Mouse (Mus musculus): ENCODE data around the gene Olfr1353. TPM values are rescaled to one million over a fixed set of nuclear protein-coding genes. Genes with fewer than 3 reads are reported as not detected.
"Not testable (repeated sequence)": the region's sequence is repeated elsewhere in the genome, so short reads cannot be mapped to it uniquely, and the experiment has no call there.

The Olfr1353 gene
- total RNA-seq (2012; rRNA removed): not detected in 2 replicates

GRCm38 (mm10) chr10:78963009-78963408 is at the start of gene Olfr1353:
Gene Olfr1353 (plus strand): TSS chr10:78963309.
- H3K27ac ChIP-seq (ENCODE audit: insufficient read depth, low read depth, low read length, poor library complexity, severe bottlenecking); H3K4me3 ChIP-seq (ENCODE audit: insufficient read depth in 1 of 2, low read depth in 1 of 2, low read length in 2 of 2, poor library complexity in 1 of 2, severe bottlenecking in 1 of 2); H3K4me1 ChIP-seq (ENCODE audit: control insufficient read depth in 2 of 2, insufficient read depth in 2 of 2, low read length in 2 of 2, poor library complexity in 1 of 2); H3K9me3 ChIP-seq (ENCODE audit: control insufficient read depth, insufficient read depth, low read depth, low read length); DNase-seq (ENCODE audit: low read depth, low spot score); in situ Hi-C loops (cut with MboI; ENCODE audit: low sequenced_read_pairs in 2 of 2, unreplicated experiment in 2 of 2); H3K9ac ChIP-seq (ENCODE audit: insufficient read depth, low read depth, low read length, poor library complexity, severe bottlenecking); H3K36me3 ChIP-seq (ENCODE audit: control insufficient read depth, insufficient read depth, low read length, poor library complexity, severe bottlenecking): not testable (repeated sequence)

- DNase-seq (ENCODE audit: low read depth, low spot score); in situ Hi-C loops (cut with MboI; ENCODE audit: low sequenced_read_pairs in 2 of 2, unreplicated experiment in 2 of 2); H3K27ac ChIP-seq (ENCODE audit: insufficient read depth, low read depth, low read length, poor library complexity, severe bottlenecking); H3K9ac ChIP-seq (ENCODE audit: insufficient read depth, low read depth, low read length, poor library complexity, severe bottlenecking); H3K4me3 ChIP-seq (ENCODE audit: insufficient read depth in 1 of 2, low read depth in 1 of 2, low read length in 2 of 2, poor library complexity in 1 of 2, severe bottlenecking in 1 of 2); H3K36me3 ChIP-seq (ENCODE audit: control insufficient read depth, insufficient read depth, low read length, poor library complexity, severe bottlenecking); H3K9me3 ChIP-seq (ENCODE audit: control insufficient read depth, insufficient read depth, low read depth, low read length); H3K4me1 ChIP-seq (ENCODE audit: control insufficient read depth in 2 of 2, insufficient read depth in 2 of 2, low read length in 2 of 2, poor library complexity in 1 of 2): not testable (repeated sequence)
Observed at GRCm38 (mm10) chr10:78950336-78950735, 12.8 kb upstream of the Olfr1353 start, which contains the start of gene Olfr8. Gene Olfr8 (plus strand): TSS chr10:78950636.

GRCm38 (mm10) chr10:78980750-78981149 is 17.6 kb downstream of the Olfr1353 start, which contains the start of gene Olfr1352:
Gene Olfr1352 (plus strand): TSS chr10:78981050.
- H3K4me3 ChIP-seq (ENCODE audit: insufficient read depth in 1 of 2, low read depth in 1 of 2, low read length in 2 of 2, poor library complexity in 1 of 2, severe bottlenecking in 1 of 2): no peak within 1 kb of the TSS
- in situ Hi-C loops (cut with MboI; ENCODE audit: low sequenced_read_pairs in 2 of 2, unreplicated experiment in 2 of 2): no loop called here
- no peaks in the 10 kb centered on the region for H3K36me3 ChIP-seq (ENCODE audit: control insufficient read depth, insufficient read depth, low read length, poor library complexity, severe bottlenecking)
- DNase-seq (ENCODE audit: low read depth, low spot score): no peak
- H3K9me3 ChIP-seq (ENCODE audit: control insufficient read depth, insufficient read depth, low read depth, low read length): no peaks in the 10 kb centered on the region
- TF ChIP-seq ZNF384 (IDR thresholded peaks at IDR 0.05; ENCODE audit: low read depth, low read length) (no peak), ZC3H11A (IDR thresholded peaks at IDR 0.05; ENCODE audit: borderline replicate concordance, low read depth, low read length) (no peak), HCFC1 (IDR thresholded peaks at IDR 0.05; ENCODE audit: borderline replicate concordance, insufficient read depth, low read length) (no peak), MAFK (IDR thresholded peaks at IDR 0.05; ENCODE audit: insufficient read depth, low read depth, low read length) (no peak), CHD2 (IDR thresholded peaks at IDR 0.05; ENCODE audit: low read depth, low read length) (no peak)
- H3K4me1 ChIP-seq (ENCODE audit: control insufficient read depth in 2 of 2, insufficient read depth in 2 of 2, low read length in 2 of 2, poor library complexity in 1 of 2): no peaks in the 10 kb centered on the region
- H3K9ac ChIP-seq (ENCODE audit: insufficient read depth, low read depth, low read length, poor library complexity, severe bottlenecking): no peak within 1 kb of the TSS
- H3K27ac ChIP-seq (ENCODE audit: insufficient read depth, low read depth, low read length, poor library complexity, severe bottlenecking): no peak within 1 kb of the TSS

GRCm38 (mm10) chr10:79012172-79012571 is 49.1 kb downstream of the Olfr1353 start, which contains the start of gene Olfr1351:
Gene Olfr1351 (plus strand): TSS chr10:79012472.
- Histone ChIP-seq H3K9me3 (ENCODE audit: control insufficient read depth, insufficient read depth, low read depth, low read length) (peaks cover 7% of the 10 kb centered on the region), H3K4me3 (ENCODE audit: insufficient read depth in 1 of 2, low read depth in 1 of 2, low read length in 2 of 2, poor library complexity in 1 of 2, severe bottlenecking in 1 of 2) (no peak within 1 kb of the TSS), H3K27ac (ENCODE audit: insufficient read depth, low read depth, low read length, poor library complexity, severe bottlenecking) (no peak within 1 kb of the TSS), H3K9ac (ENCODE audit: insufficient read depth, low read depth, low read length, poor library complexity, severe bottlenecking) (no peak within 1 kb of the TSS), H3K4me1 (ENCODE audit: control insufficient read depth in 2 of 2, insufficient read depth in 2 of 2, low read length in 2 of 2, poor library complexity in 1 of 2) (no peaks in the 10 kb centered on the region), H3K36me3 (ENCODE audit: control insufficient read depth, insufficient read depth, low read length, poor library complexity, severe bottlenecking) (no peaks in the 10 kb centered on the region)
- TF ChIP-seq MAFK (IDR thresholded peaks at IDR 0.05; ENCODE audit: insufficient read depth, low read depth, low read length): no peak
- TF ChIP-seq ZNF384 (IDR thresholded peaks at IDR 0.05; ENCODE audit: low read depth, low read length): no peak
- no peak for TF ChIP-seq CHD2 (IDR thresholded peaks at IDR 0.05; ENCODE audit: low read depth, low read length)
- no peak for TF ChIP-seq HCFC1 (IDR thresholded peaks at IDR 0.05; ENCODE audit: borderline replicate concordance, insufficient read depth, low read length)
- TF ChIP-seq ZC3H11A (IDR thresholded peaks at IDR 0.05; ENCODE audit: borderline replicate concordance, low read depth, low read length): no peak
- no peak for DNase-seq (ENCODE audit: low read depth, low spot score)
- in situ Hi-C loops (cut with MboI; ENCODE audit: low sequenced_read_pairs in 2 of 2, unreplicated experiment in 2 of 2): no loop called here

Other genes with a start within 250 kb of the Olfr1353 start
- gene Casp14, start 245.0 kb upstream of the Olfr1353 start, total RNA-seq (2012; rRNA removed): 0.13 and 0.16 TPM in 2 replicates
- gene Ccdc105, start 210.2 kb upstream of the Olfr1353 start, total RNA-seq (2012; rRNA removed): 0.21 and 0.31 TPM in 2 replicates
- gene Slc1a6, start 182.8 kb upstream of the Olfr1353 start, total RNA-seq (2012; rRNA removed): 1.7 TPM in 2 replicates
- gene Olfr1356, start 111.1 kb upstream of the Olfr1353 start, total RNA-seq (2012; rRNA removed): not detected in 2 replicates
- gene Olfr1355, start 87.8 kb upstream of the Olfr1353 start, total RNA-seq (2012; rRNA removed): not detected in 2 replicates
- gene Olfr1354, start 50.1 kb upstream of the Olfr1353 start, total RNA-seq (2012; rRNA removed): not detected in 2 replicates
- gene Olfr8, start 12.7 kb upstream of the Olfr1353 start, total RNA-seq (2012; rRNA removed): not detected in 2 replicates
- gene Olfr1352, start 17.7 kb downstream of the Olfr1353 start, total RNA-seq (2012; rRNA removed): not detected in 2 replicates
- not detected in 2 replicates for gene Olfr1351, start 49.2 kb downstream of the Olfr1353 start, total RNA-seq (2012; rRNA removed)
- not detected in 2 replicates for gene Olfr57, start 65.4 kb downstream of the Olfr1353 start, total RNA-seq (2012; rRNA removed)
- gene 2610008E11Rik, start 134.3 kb downstream of the Olfr1353 start, total RNA-seq (2012; rRNA removed): 9.0 and 10.8 TPM in 2 replicates
- not detected in 2 replicates for gene Vmn2r80, start 185.5 kb downstream of the Olfr1353 start, total RNA-seq (2012; rRNA removed)

Measured in ES-E14 (cell line).